Mouse (Mus musculus): ENCODE data around the gene Ugt1a5. TPM values are rescaled to one million over a fixed set of nuclear protein-coding genes. Genes with fewer than 3 reads are reported as not detected.
"Not testable (repeated sequence)": the region's sequence is repeated elsewhere in the genome, so short reads cannot be mapped to it uniquely, and the experiment has no call there.

Ugt1a5 gene
- 0.05 TPM in 1 of 2 replicates, not detected in the other for polyA plus RNA-seq (2015; fragmentation: Nextera tagmentation; extraction: Ambion mirVana)

- WGBS (ENCODE audit: insufficient replicate concordance), result 70% methylated on average over 5 of the region's 5 CpGs
- no peaks in the 10 kb centered on the region for H3K9me3 ChIP-seq (replicated peaks; ENCODE audit: control insufficient read depth, low read length)
- H3K36me3 ChIP-seq (ENCODE audit: control insufficient read depth, insufficient read depth), result no peaks in the 10 kb centered on the region
- H3K27ac ChIP-seq (ENCODE audit: low read length), result no peak within 1 kb of the TSS
- no peaks in the 10 kb centered on the region for H3K4me1 ChIP-seq (ENCODE audit: control insufficient read depth, low read depth, low read length)
- no peak within 1 kb of the TSS for H3K9ac ChIP-seq (ENCODE audit: low read depth, low read length)
- H3K4me3 ChIP-seq (ENCODE audit: low read depth, low read length), result no peak within 1 kb of the TSS
- no peak for ATAC-seq (ENCODE audit: low read depth)
- no peaks in the 10 kb centered on the region for H3K27me3 ChIP-seq (ENCODE audit: control insufficient read depth, insufficient read depth, low read depth, low read length)
- H3K4me2 ChIP-seq (ENCODE audit: low read depth, low read length), result no peak within 1 kb of the TSS
Measured at GRCm38 (mm10) chr1:88165711-88166110, at the start of gene Ugt1a5. TSS of gene Ugt1a5 (plus strand) at chr1:88166012.

DNA sequence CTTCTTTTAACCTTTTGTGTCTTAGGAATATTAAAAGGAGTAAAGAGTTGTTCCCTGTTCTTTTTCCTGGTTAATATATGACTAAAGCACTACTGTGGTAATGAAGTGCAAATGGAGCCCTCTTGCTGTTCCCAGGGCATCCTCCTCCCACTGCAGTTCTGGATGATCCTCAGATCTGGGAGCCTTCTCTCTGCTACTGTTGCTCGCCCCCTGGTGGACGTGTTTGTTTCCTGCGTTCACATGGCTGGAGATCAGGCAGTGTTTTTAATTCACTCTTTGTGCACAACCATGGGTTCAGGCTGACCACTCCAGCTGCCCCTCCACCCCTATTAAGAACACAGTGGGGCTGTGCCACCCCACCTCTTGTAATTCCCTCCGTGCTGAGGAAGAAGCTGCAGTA lies 45.3 kb upstream of the Ugt1a5 start:
- not testable (repeated sequence) for H3K4me3 ChIP-seq (ENCODE audit: low read depth, low read length); ATAC-seq (ENCODE audit: low read depth); H3K36me3 ChIP-seq (ENCODE audit: control insufficient read depth, insufficient read depth)

GRCm38 (mm10) chr1:88121521-88121920 lies 44.3 kb upstream of the Ugt1a5 start:
- H3K9me3 ChIP-seq (replicated peaks; ENCODE audit: control insufficient read depth, low read length); H3K4me1 ChIP-seq (ENCODE audit: control insufficient read depth, low read depth, low read length); H3K27me3 ChIP-seq (ENCODE audit: control insufficient read depth, insufficient read depth, low read depth, low read length); H3K4me2 ChIP-seq (ENCODE audit: low read depth, low read length); H3K4me3 ChIP-seq (ENCODE audit: low read depth, low read length); H3K27ac ChIP-seq (ENCODE audit: low read length); H3K36me3 ChIP-seq (ENCODE audit: control insufficient read depth, insufficient read depth); H3K9ac ChIP-seq (ENCODE audit: low read depth, low read length); ATAC-seq (ENCODE audit: low read depth): not testable (repeated sequence)
- no CpG with 5 or more reads among the region's 1 CpGs for WGBS (ENCODE audit: insufficient replicate concordance)

More for the DNA sequence above, 45.3 kb upstream of the Ugt1a5 start:
- not testable (repeated sequence) for H3K4me1 ChIP-seq (ENCODE audit: control insufficient read depth, low read depth, low read length); H3K27ac ChIP-seq (ENCODE audit: low read length); H3K9me3 ChIP-seq (replicated peaks; ENCODE audit: control insufficient read depth, low read length); H3K9ac ChIP-seq (ENCODE audit: low read depth, low read length); H3K27me3 ChIP-seq (ENCODE audit: control insufficient read depth, insufficient read depth, low read depth, low read length); H3K4me2 ChIP-seq (ENCODE audit: low read depth, low read length)
- 10% methylated on average over 4 of the region's 4 CpGs for WGBS (ENCODE audit: insufficient replicate concordance)

DNA sequence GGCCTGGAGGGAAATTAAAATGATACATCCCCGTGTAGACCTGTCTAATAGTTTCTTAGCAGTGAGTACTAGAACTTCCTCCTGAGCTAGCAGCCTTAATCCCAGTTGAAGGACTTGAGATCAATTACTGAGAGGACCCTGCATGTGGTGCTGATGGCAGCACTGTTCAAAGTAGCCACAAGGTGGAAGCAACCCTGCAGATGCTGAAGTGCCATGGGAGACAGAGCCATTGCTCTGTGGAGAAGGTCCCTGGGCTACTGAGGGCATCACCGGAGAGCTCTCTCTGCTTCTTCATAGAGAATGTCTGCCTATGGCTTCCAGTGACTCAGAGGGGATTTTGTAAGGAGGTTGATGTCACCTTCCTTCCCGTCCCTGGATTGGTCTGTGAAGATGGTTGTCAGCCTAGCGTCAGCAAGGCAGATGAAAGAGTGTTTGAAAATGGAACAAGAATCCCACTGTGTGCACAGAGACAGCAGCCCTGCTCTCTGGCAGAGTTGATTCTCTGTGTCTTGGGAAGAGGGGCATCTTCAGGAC lies 39.9 kb upstream of the Ugt1a5 start:
- ATAC-seq (ENCODE audit: low read depth); H3K9me3 ChIP-seq (replicated peaks; ENCODE audit: control insufficient read depth, low read length): not testable (repeated sequence)
- WGBS (ENCODE audit: insufficient replicate concordance), result 65% methylated on average over 4 of the region's 4 CpGs

GRCm38 (mm10) chr1:88129091-88129490 lies 36.7 kb upstream of the Ugt1a5 start:
- ATAC-seq (ENCODE audit: low read depth), result not testable (repeated sequence)
- WGBS (ENCODE audit: insufficient replicate concordance), result 60% methylated on average over 2 of the region's 2 CpGs

More for the DNA sequence above, 39.9 kb upstream of the Ugt1a5 start:
- not testable (repeated sequence) for H3K4me1 ChIP-seq (ENCODE audit: control insufficient read depth, low read depth, low read length); H3K36me3 ChIP-seq (ENCODE audit: control insufficient read depth, insufficient read depth); H3K9ac ChIP-seq (ENCODE audit: low read depth, low read length); H3K27ac ChIP-seq (ENCODE audit: low read length); H3K4me3 ChIP-seq (ENCODE audit: low read depth, low read length); H3K27me3 ChIP-seq (ENCODE audit: control insufficient read depth, insufficient read depth, low read depth, low read length); H3K4me2 ChIP-seq (ENCODE audit: low read depth, low read length)

GRCm38 (mm10) chr1:88130223-88130622 lies 35.6 kb upstream of the Ugt1a5 start:
- not testable (repeated sequence) for ATAC-seq (ENCODE audit: low read depth)

More at GRCm38 (mm10) chr1:88129091-88129490, 36.7 kb upstream of the Ugt1a5 start:
- not testable (repeated sequence) for H3K4me3 ChIP-seq (ENCODE audit: low read depth, low read length); H3K27ac ChIP-seq (ENCODE audit: low read length); H3K4me2 ChIP-seq (ENCODE audit: low read depth, low read length); H3K9me3 ChIP-seq (replicated peaks; ENCODE audit: control insufficient read depth, low read length); H3K9ac ChIP-seq (ENCODE audit: low read depth, low read length); H3K27me3 ChIP-seq (ENCODE audit: control insufficient read depth, insufficient read depth, low read depth, low read length); H3K4me1 ChIP-seq (ENCODE audit: control insufficient read depth, low read depth, low read length); H3K36me3 ChIP-seq (ENCODE audit: control insufficient read depth, insufficient read depth)

GRCm38 (mm10) chr1:88133908-88134456 lies 31.8 kb upstream of the Ugt1a5 start:
- Histone ChIP-seq H3K4me1 (ENCODE audit: control insufficient read depth, low read depth, low read length) (peaks cover 6% of the 10 kb centered on the region), H3K9ac (ENCODE audit: low read depth, low read length) (no peak overlapping the region)

More at GRCm38 (mm10) chr1:88130223-88130622, 35.6 kb upstream of the Ugt1a5 start:
- not testable (repeated sequence) for H3K27me3 ChIP-seq (ENCODE audit: control insufficient read depth, insufficient read depth, low read depth, low read length); H3K9ac ChIP-seq (ENCODE audit: low read depth, low read length); H3K4me2 ChIP-seq (ENCODE audit: low read depth, low read length); H3K27ac ChIP-seq (ENCODE audit: low read length); H3K36me3 ChIP-seq (ENCODE audit: control insufficient read depth, insufficient read depth); H3K4me1 ChIP-seq (ENCODE audit: control insufficient read depth, low read depth, low read length); H3K9me3 ChIP-seq (replicated peaks; ENCODE audit: control insufficient read depth, low read length); H3K4me3 ChIP-seq (ENCODE audit: low read depth, low read length)
- 45% methylated on average over 1 of the region's 1 CpGs for WGBS (ENCODE audit: insufficient replicate concordance)

DNA sequence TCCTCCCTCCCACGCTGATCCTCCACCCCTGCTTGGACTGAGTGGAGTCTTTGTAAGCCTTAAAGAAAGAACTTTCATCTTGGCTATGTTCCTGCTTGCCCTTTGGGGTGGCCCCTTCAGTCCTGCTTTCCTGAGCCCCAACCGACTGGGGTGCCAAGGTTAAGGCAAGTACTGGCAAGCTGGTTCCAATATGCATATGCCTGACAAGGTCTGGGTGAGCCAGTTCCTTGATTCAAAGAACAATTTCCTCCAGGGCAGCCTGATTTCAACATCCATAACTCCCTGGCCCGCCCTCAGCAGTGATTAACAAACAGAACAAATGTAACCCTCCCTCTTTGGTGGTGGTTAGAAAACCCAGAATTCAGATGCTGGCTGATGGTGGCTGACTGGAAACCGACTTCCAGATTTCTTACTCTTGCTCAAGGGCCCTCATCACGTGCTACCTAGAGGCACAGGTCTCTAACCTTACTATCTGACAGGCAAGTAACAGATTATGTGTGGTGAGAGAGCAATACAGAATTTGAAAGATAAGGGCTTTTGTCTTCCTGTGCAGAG lies 31.3 kb upstream of the Ugt1a5 start, which contains the start of gene Ugt1a6a:
Gene Ugt1a6a (plus strand): TSS at position 353 of the 555 bp plus-strand sequence.
- H3K9ac ChIP-seq (ENCODE audit: low read depth, low read length); H3K4me1 ChIP-seq (ENCODE audit: control insufficient read depth, low read depth, low read length); H3K27ac ChIP-seq (ENCODE audit: low read length); H3K36me3 ChIP-seq (ENCODE audit: control insufficient read depth, insufficient read depth); ATAC-seq (ENCODE audit: low read depth); H3K27me3 ChIP-seq (ENCODE audit: control insufficient read depth, insufficient read depth, low read depth, low read length); H3K4me2 ChIP-seq (ENCODE audit: low read depth, low read length); H3K9me3 ChIP-seq (replicated peaks; ENCODE audit: control insufficient read depth, low read length); H3K4me3 ChIP-seq (ENCODE audit: low read depth, low read length): not testable (repeated sequence)
- WGBS (ENCODE audit: insufficient replicate concordance), result 14% methylated on average over 5 of the region's 5 CpGs

More at GRCm38 (mm10) chr1:88133908-88134456, 31.8 kb upstream of the Ugt1a5 start:
- Histone ChIP-seq H3K4me2 (ENCODE audit: low read depth, low read length) (no peak overlapping the region), H3K27me3 (ENCODE audit: control insufficient read depth, insufficient read depth, low read depth, low read length) (no peaks in the 10 kb centered on the region), H3K4me3 (ENCODE audit: low read depth, low read length) (no peak overlapping the region), H3K36me3 (ENCODE audit: control insufficient read depth, insufficient read depth) (no peaks in the 10 kb centered on the region), H3K9me3 (replicated peaks; ENCODE audit: control insufficient read depth, low read length) (no peaks in the 10 kb centered on the region), H3K27ac (ENCODE audit: low read length) (no peak overlapping the region)
- ATAC-seq (ENCODE audit: low read depth), result no peak
- 26% methylated on average over 3 of the region's 3 CpGs for WGBS (ENCODE audit: insufficient replicate concordance)

DNA sequence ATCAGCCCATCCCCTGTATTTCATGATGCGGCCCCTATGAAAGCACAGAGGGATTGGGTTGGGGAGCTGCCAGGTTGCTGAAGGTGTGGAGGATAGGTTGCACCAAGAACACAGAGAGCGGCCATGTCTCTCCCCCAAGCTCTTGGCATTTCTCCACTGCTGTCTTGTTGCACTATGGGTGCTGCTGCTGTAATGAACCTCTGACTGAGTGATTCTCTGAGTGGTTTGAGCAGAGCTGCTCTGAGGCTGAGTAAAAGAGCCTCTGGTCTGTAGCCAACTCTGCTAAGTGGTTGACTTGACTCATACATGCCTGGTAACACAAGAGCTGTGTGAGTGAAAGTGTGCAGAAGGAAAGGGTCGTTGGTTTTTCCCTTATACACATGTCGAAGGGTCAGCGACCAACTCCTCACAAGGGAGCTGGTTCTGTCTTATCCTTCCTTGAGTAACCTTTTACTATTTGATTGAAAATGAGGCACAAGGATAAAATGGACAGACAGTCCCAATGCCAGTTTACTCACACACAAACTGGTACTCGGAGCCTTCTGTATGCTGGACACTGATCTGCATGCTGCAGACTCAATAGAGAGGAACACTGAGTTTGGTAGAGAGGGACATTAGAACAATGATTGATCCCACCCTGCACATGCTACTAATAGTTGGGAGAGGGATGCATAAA lies 30.4 kb upstream of the Ugt1a5 start:
- H3K4me1 ChIP-seq (ENCODE audit: control insufficient read depth, low read depth, low read length); ATAC-seq (ENCODE audit: low read depth): not testable (repeated sequence)

More for the DNA sequence above, 30.4 kb upstream of the Ugt1a5 start:
- 63% methylated on average over 5 of the region's 6 CpGs for WGBS (ENCODE audit: insufficient replicate concordance)
- not testable (repeated sequence) for H3K36me3 ChIP-seq (ENCODE audit: control insufficient read depth, insufficient read depth); H3K27ac ChIP-seq (ENCODE audit: low read length); H3K4me3 ChIP-seq (ENCODE audit: low read depth, low read length); H3K27me3 ChIP-seq (ENCODE audit: control insufficient read depth, insufficient read depth, low read depth, low read length); H3K4me2 ChIP-seq (ENCODE audit: low read depth, low read length); H3K9me3 ChIP-seq (replicated peaks; ENCODE audit: control insufficient read depth, low read length); H3K9ac ChIP-seq (ENCODE audit: low read depth, low read length)

All from liver, embryonic 16.5 days (tissue).